Mouse (Mus musculus) G1E (cell line): Measurements from ENCODE around the gene Samd15.

ENCODE experiments used
- CTCF ChIP-seq: IDR thresholded peaks from 2 replicates; pipeline ENCODE4 v1.5.1; 2012; ENCODE audit warnings: low read depth, low read length, inconsistent platforms, mixed read lengths
- GATA2 ChIP-seq: IDR thresholded peaks from 2 replicates; pipeline ENCODE4 v1.6.1; 2012; ENCODE audit warnings: low read depth, low read length, inconsistent platforms, borderline replicate concordance

GRCm38 (mm10) chr12:87229633-87230032 is 30.1 kb downstream of the Samd15 start:
- TF ChIP-seq GATA2 (no peak), CTCF (no peak)
